Mouse (Mus musculus) CH12.LX (cell line): ENCODE measurements around the gene Ace.

Source experiments
- HCFC1 ChIP-seq: IDR thresholded peaks from 2 replicates; pipeline ENCODE4 v1.6.1; 2012; ENCODE audit warnings: low read depth, mild to moderate bottlenecking, inconsistent platforms, low read length, improper control_type of control experiment
- JUND ChIP-seq: conservative IDR thresholded peaks from 2 replicates; pipeline ENCODE4 v1.6.1; 2011; ENCODE audit warnings: low read depth, low read length, improper control_type of control experiment
- MAFK ChIP-seq: IDR thresholded peaks from 2 replicates; pipeline ENCODE4 v1.6.1; 2011; ENCODE audit warnings: low read length, improper control_type of control experiment; ENCODE audit not compliant: insufficient replicate concordance
- MAX ChIP-seq: IDR thresholded peaks from 2 replicates; pipeline ENCODE4 v1.6.1; 2011; ENCODE audit warnings: low read length, improper control_type of control experiment
- PAX5 ChIP-seq: IDR thresholded peaks from 2 replicates; pipeline ENCODE4 v1.6.1; 2012; ENCODE audit warnings: low read length, inconsistent platforms, mixed read lengths
- POLR2A ChIP-seq: IDR thresholded peaks from 2 replicates; pipeline ENCODE4 v1.6.1; 2011; ENCODE audit warnings: low read depth, mild to moderate bottlenecking, improper control_type of control experiment, low read length
- POLR2AphosphoS2 ChIP-seq: IDR thresholded peaks from 2 replicates; pipeline ENCODE4 v1.6.1; 2011; ENCODE audit warnings: low read depth, low read length, improper control_type of control experiment
- RAD21 ChIP-seq: IDR thresholded peaks from 2 replicates; pipeline ENCODE4 v1.6.1; 2011; ENCODE audit warnings: low read depth, mild to moderate bottlenecking, low read length, improper control_type of control experiment, moderate library complexity

DNA sequence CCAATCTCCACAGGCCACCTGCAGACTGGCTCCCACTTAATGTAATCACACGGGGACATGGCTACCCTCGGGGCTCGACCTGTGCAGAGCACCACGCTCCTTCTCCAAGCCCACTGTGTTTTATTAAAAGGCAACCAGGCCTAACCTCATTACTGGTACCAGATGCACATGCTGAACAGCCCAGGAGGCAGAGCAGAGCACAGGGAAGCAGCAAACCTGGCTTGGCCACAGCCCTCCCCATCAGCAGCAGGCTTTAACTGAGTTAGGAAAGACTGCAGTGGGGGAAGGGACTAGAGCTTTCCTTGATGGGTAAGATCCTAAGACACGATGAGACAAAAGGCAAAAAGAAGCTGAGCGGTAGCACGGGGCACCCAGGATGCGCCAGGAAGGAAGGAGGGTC lies 25.8 kb upstream of the Ace start:
- TF ChIP-seq MAX (no peak), POLR2AphosphoS2 (no peak), RAD21 (no peak), MAFK (no peak), PAX5 (no peak), HCFC1 (no peak), POLR2A (no peak), JUND (no peak)
